Mouse (Mus musculus): ENCODE results near the gene Tdgf1.

GRCm38 (mm10) chr9:110915466-110915865 lies 30.5 kb downstream of the Tdgf1 start:
- TF ChIP-seq CTCF (IDR thresholded peaks at IDR 0.05; ENCODE audit: borderline replicate concordance, insufficient read depth, low read length) (no peak), POLR2A (IDR thresholded peaks at IDR 0.05; ENCODE audit: low read depth, low read length) (no peak)

All from embryonic fibroblast, embryonic 13.5 days (primary cell).